Mouse (Mus musculus) forebrain, embryonic 15.5 days (tissue): ENCODE results near the gene Mcu. TPM values are rescaled to one million over a fixed set of nuclear protein-coding genes. Genes with fewer than 3 reads are reported as not detected.

Experiments used
- ATAC-seq: fragments of 200-750 bp; cut with Nextera tagmentation; replicated peaks from 2 replicates; pipeline ENCODE4 v1.8.0; 2017; ENCODE audit warnings: mild to moderate bottlenecking, moderate TSS enrichment, moderate library complexity
- H3K27ac ChIP-seq: fragments of 300-500 bp; sonication (generic); replicated peaks from 2 replicates; pipeline ENCODE4 v1.5.1; 2015; ENCODE audit warnings: mild to moderate bottlenecking, inconsistent platforms
- H3K27me3 ChIP-seq: fragments of 300-500 bp; sonication (generic); 2 replicates; pipeline ENCODE4 v1.6.1; 2015; ENCODE audit warnings: inconsistent platforms
- H3K36me3 ChIP-seq: fragments of 300-500 bp; sonication (generic); 2 replicates; pipeline ENCODE4 v1.6.1; 2015; ENCODE audit warnings: mild to moderate bottlenecking, inconsistent platforms
- H3K4me1 ChIP-seq: fragments of 300-500 bp; sonication (generic); 2 replicates; pipeline ENCODE4 v1.6.1; 2015; ENCODE audit warnings: inconsistent platforms
- H3K4me2 ChIP-seq: fragments of 300-500 bp; sonication (generic); replicated peaks from 2 replicates; pipeline ENCODE4 v1.6.1; 2015; ENCODE audit warnings: mild to moderate bottlenecking, inconsistent platforms
- H3K4me3 ChIP-seq: fragments of 300-500 bp; sonication (generic); 2 replicates; pipeline ENCODE4 v1.5.1; 2015; ENCODE audit warnings: mild to moderate bottlenecking, inconsistent platforms
- H3K9ac ChIP-seq: fragments of 300-500 bp; sonication (generic); replicated peaks from 2 replicates; pipeline ENCODE4 v1.6.1; 2015; ENCODE audit warnings: mild to moderate bottlenecking, inconsistent platforms
- H3K9me3 ChIP-seq: fragments of 300-500 bp; sonication (generic); 2 replicates; pipeline ENCODE4 v1.6.1; 2016; ENCODE audit warnings: inconsistent platforms
- WGBS: fragments of 180-500 bp; shearing (Covaris S2); methylation state at CpG from one replicate; pipeline ENCODE4 v1.1.7; 2015; ENCODE audit warnings: mixed read lengths; 5-methylcytosine and 5-hydroxymethylcytosine counted together
- polyA plus RNA-seq: library from polyadenylated mRNA; unstranded; fragments of >200 nt; fragmentation: Nextera tagmentation; extraction: Ambion mirVana; gene quantifications from 2 replicates; pipeline ENCODE4 v1.2.1, GENCODE M21; 2015

The Mcu gene
- polyA plus RNA-seq, 1 experiment from 2014 or later: 22.8 TPM

GRCm38 (mm10) chr10:59580593-59581149 lies 35.8 kb downstream of the Mcu start:
- H3K36me3 ChIP-seq: no peaks in the 10 kb centered on the region
- no peaks in the 10 kb centered on the region for H3K27me3 ChIP-seq
- 91% methylated on average over 3 of the region's 3 CpGs for WGBS
- H3K9me3 ChIP-seq: no peaks in the 10 kb centered on the region
- no peak overlapping the region for H3K9ac ChIP-seq
- ATAC-seq: no peak
- H3K4me1 ChIP-seq: peaks cover 7% of the 10 kb centered on the region; the same call in 1 of the 2 replicates
- no peak overlapping the region for H3K27ac ChIP-seq
- no peak overlapping the region for H3K4me3 ChIP-seq
- H3K4me2 ChIP-seq: no peak overlapping the region

GRCm38 (mm10) chr10:59579645-59580044 lies 36.8 kb downstream of the Mcu start:
- Histone ChIP-seq H3K4me3 (no peak overlapping the region), H3K9ac (no peak overlapping the region), H3K4me2 (no peak overlapping the region), H3K4me1 (peaks cover 7% of the 10 kb centered on the region; the same call in 1 of the 2 replicates), H3K9me3 (no peaks in the 10 kb centered on the region), H3K27me3 (no peaks in the 10 kb centered on the region), H3K27ac (no peak overlapping the region), H3K36me3 (no peaks in the 10 kb centered on the region)
- no peak for ATAC-seq
- WGBS: 91% methylated on average over 3 of the region's 3 CpGs

- Histone ChIP-seq H3K27ac (no peak overlapping the region), H3K27me3 (no peaks in the 10 kb centered on the region), H3K9me3 (no peaks in the 10 kb centered on the region), H3K36me3 (no peaks in the 10 kb centered on the region), H3K9ac (no peak overlapping the region), H3K4me3 (no peak overlapping the region), H3K4me1 (peaks cover 7% of the 10 kb centered on the region; the same call in 1 of the 2 replicates), H3K4me2 (no peak overlapping the region)
- 77% methylated on average over 12 of the region's 12 CpGs for WGBS
- ATAC-seq: no peak
Observed at GRCm38 (mm10) chr10:59577871-59578801, 38.4 kb downstream of the Mcu start.

GRCm38 (mm10) chr10:59576305-59576704 lies 40.2 kb downstream of the Mcu start:
- no peak overlapping the region for H3K9ac ChIP-seq
- H3K4me2 ChIP-seq: no peak overlapping the region
- no peaks in the 10 kb centered on the region for H3K9me3 ChIP-seq
- no peak for ATAC-seq
- H3K27ac ChIP-seq: no peak overlapping the region
- H3K36me3 ChIP-seq: no peaks in the 10 kb centered on the region
- peaks cover 7% of the 10 kb centered on the region; the same call in 1 of the 2 replicates for H3K4me1 ChIP-seq
- no peak overlapping the region for H3K4me3 ChIP-seq
- H3K27me3 ChIP-seq: no peaks in the 10 kb centered on the region
- 55% methylated on average over 5 of the region's 5 CpGs for WGBS

GRCm38 (mm10) chr10:59571964-59572363 lies 44.5 kb downstream of the Mcu start:
- H3K9me3 ChIP-seq: no peaks in the 10 kb centered on the region
- H3K9ac ChIP-seq: no peak overlapping the region
- no peak overlapping the region for H3K4me3 ChIP-seq
- ATAC-seq: no peak
- no peaks in the 10 kb centered on the region for H3K36me3 ChIP-seq
- no peaks in the 10 kb centered on the region for H3K27me3 ChIP-seq
- H3K27ac ChIP-seq: no peak overlapping the region
- WGBS: 94% methylated on average over 5 of the region's 5 CpGs
- H3K4me2 ChIP-seq: no peak overlapping the region
- peaks cover 11% of the 10 kb centered on the region; the same call in 1 of the 2 replicates for H3K4me1 ChIP-seq

- no peaks in the 10 kb centered on the region for H3K36me3 ChIP-seq
- no peaks in the 10 kb centered on the region for H3K27me3 ChIP-seq
- no peak overlapping the region for H3K27ac ChIP-seq
- no peaks in the 10 kb centered on the region for H3K9me3 ChIP-seq
- H3K4me1 ChIP-seq: peaks cover 11% of the 10 kb centered on the region; the same call in 1 of the 2 replicates
- no peak overlapping the region for H3K9ac ChIP-seq
- H3K4me3 ChIP-seq: no peak overlapping the region
- no peak overlapping the region for H3K4me2 ChIP-seq
- 94% methylated on average over 4 of the region's 4 CpGs for WGBS
- no peak for ATAC-seq
Observed at GRCm38 (mm10) chr10:59571273-59571672, 45.2 kb downstream of the Mcu start.

- H3K9me3 ChIP-seq: no peaks in the 10 kb centered on the region
- peaks cover 11% of the 10 kb centered on the region; the same call in 1 of the 2 replicates for H3K4me1 ChIP-seq
- no peak for ATAC-seq
- H3K27me3 ChIP-seq: no peaks in the 10 kb centered on the region
- no peak overlapping the region for H3K27ac ChIP-seq
- H3K4me3 ChIP-seq: no peak overlapping the region
- H3K4me2 ChIP-seq: no peak overlapping the region
- no peaks in the 10 kb centered on the region for H3K36me3 ChIP-seq
- 89% methylated on average over 2 of the region's 2 CpGs for WGBS
- no peak overlapping the region for H3K9ac ChIP-seq
Observed at GRCm38 (mm10) chr10:59570780-59571179, 45.7 kb downstream of the Mcu start.

GRCm38 (mm10) chr10:59570360-59570759 lies 46.1 kb downstream of the Mcu start:
- H3K36me3 ChIP-seq: no peaks in the 10 kb centered on the region
- no peaks in the 10 kb centered on the region for H3K27me3 ChIP-seq
- H3K4me2 ChIP-seq: no peak overlapping the region
- no peaks in the 10 kb centered on the region for H3K9me3 ChIP-seq
- H3K4me1 ChIP-seq: peaks cover 11% of the 10 kb centered on the region; the same call in 1 of the 2 replicates
- H3K4me3 ChIP-seq: no peak overlapping the region
- 87% methylated on average over 6 of the region's 6 CpGs for WGBS
- H3K27ac ChIP-seq: no peak overlapping the region
- no peak for ATAC-seq
- no peak overlapping the region for H3K9ac ChIP-seq

- no peaks in the 10 kb centered on the region for H3K27me3 ChIP-seq
- ATAC-seq: no peak
- no peak overlapping the region for H3K9ac ChIP-seq
- no peak overlapping the region for H3K27ac ChIP-seq
- WGBS: 65% methylated on average over 1 of the region's 1 CpGs
- H3K4me2 ChIP-seq: no peak overlapping the region
- no peaks in the 10 kb centered on the region for H3K36me3 ChIP-seq
- H3K9me3 ChIP-seq: no peaks in the 10 kb centered on the region
- H3K4me3 ChIP-seq: no peak overlapping the region
- H3K4me1 ChIP-seq: peaks cover 11% of the 10 kb centered on the region; the same call in 1 of the 2 replicates
Observed at GRCm38 (mm10) chr10:59569481-59569869, 47.0 kb downstream of the Mcu start.

- Histone ChIP-seq H3K4me3 (no peak overlapping the region), H3K9me3 (no peaks in the 10 kb centered on the region), H3K27ac (0 out of 2 replicates have a peak overlapping the region, but pooled peaks have one; percentile 0), H3K36me3 (no peaks in the 10 kb centered on the region), H3K9ac (no peak overlapping the region), H3K4me2 (no peak overlapping the region), H3K4me1 (peaks cover 11% of the 10 kb centered on the region; the same call in 1 of the 2 replicates), H3K27me3 (no peaks in the 10 kb centered on the region)
- ATAC-seq: peak; percentile 35
- 22% methylated on average over 10 of the region's 10 CpGs for WGBS
Observed at GRCm38 (mm10) chr10:59568665-59569480, 47.6 kb downstream of the Mcu start.

- H3K4me1 ChIP-seq: peaks cover 15% of the 10 kb centered on the region; the same call in 1 of the 2 replicates
- ATAC-seq: no peak
- H3K27ac ChIP-seq: no peak overlapping the region
- H3K9ac ChIP-seq: no peak overlapping the region
- H3K4me3 ChIP-seq: no peak overlapping the region
- 93% methylated on average over 13 of the region's 13 CpGs for WGBS
- no peaks in the 10 kb centered on the region for H3K27me3 ChIP-seq
- no peaks in the 10 kb centered on the region for H3K9me3 ChIP-seq
- no peak overlapping the region for H3K4me2 ChIP-seq
- no peaks in the 10 kb centered on the region for H3K36me3 ChIP-seq
Observed at GRCm38 (mm10) chr10:59566968-59567367, 49.5 kb downstream of the Mcu start.
